Mouse (Mus musculus) adrenal gland, adult 8-10 months (tissue): ENCODE data around the gene Ptdss2. TPM values are rescaled to one million over a fixed set of nuclear protein-coding genes. Genes with fewer than 3 reads are reported as not detected.

Experiments used
- DNase-seq: peaks from one replicate; pipeline ENCODE4 v3.0.0; 2022
- total RNA-seq, 4 experiments: library from RNA; stranded (reverse); gene quantifications; 2 replicates each; pipeline ENCODE4 v1.2.4; 2022

Ptdss2 gene
- total RNA-seq, 4 experiments from 2014 or later: 36.4 to 46.7 (median 43.0) TPM

GRCm38 (mm10) chr7:141122689-141123516 lies 721 bp downstream of the Ptdss2 start:
- peak; percentile 96 for DNase-seq

- DNase-seq: no peak
These were observed 1.3 kb downstream of the Ptdss2 start for GRCm38 (mm10) chr7:141123517-141123856.

GRCm38 (mm10) chr7:141131024-141131820 lies 9.0 kb downstream of the Ptdss2 start:
- peak; percentile 86 for DNase-seq

- DNase-seq: no peak
These were observed 9.9 kb downstream of the Ptdss2 start for GRCm38 (mm10) chr7:141131904-141132755.

- DNase-seq: no peak
These were observed 19.1 kb downstream of the Ptdss2 start for GRCm38 (mm10) chr7:141141326-141141725.

- DNase-seq: no peak
These were observed 20.9 kb downstream of the Ptdss2 start for GRCm38 (mm10) chr7:141143112-141143511.

- DNase-seq: peak; percentile 51
These were observed 21.7 kb downstream of the Ptdss2 start for GRCm38 (mm10) chr7:141143861-141144260.

- DNase-seq: no peak
These were observed 22.5 kb downstream of the Ptdss2 start for GRCm38 (mm10) chr7:141144650-141145049.

GRCm38 (mm10) chr7:141145403-141145802 lies 23.2 kb downstream of the Ptdss2 start:
- no peak for DNase-seq

GRCm38 (mm10) chr7:141146043-141146595 lies 23.9 kb downstream of the Ptdss2 start:
- no peak for DNase-seq

GRCm38 (mm10) chr7:141147044-141147443 lies 24.9 kb downstream of the Ptdss2 start:
- DNase-seq: no peak

- no peak for DNase-seq
These were observed 26.5 kb downstream of the Ptdss2 start for GRCm38 (mm10) chr7:141148639-141149038.

GRCm38 (mm10) chr7:141155362-141155761 lies 33.2 kb downstream of the Ptdss2 start:
- DNase-seq: no peak

GRCm38 (mm10) chr7:141164397-141164796 lies 42.2 kb downstream of the Ptdss2 start:
- no peak for DNase-seq

- DNase-seq: peak; percentile 68
These were observed 42.7 kb downstream of the Ptdss2 start for GRCm38 (mm10) chr7:141164850-141165249.

GRCm38 (mm10) chr7:141167901-141168517 lies 45.8 kb downstream of the Ptdss2 start:
- peak; percentile 82 for DNase-seq

GRCm38 (mm10) chr7:141168518-141168953 lies 46.4 kb downstream of the Ptdss2 start:
- peak; percentile 81 for DNase-seq

GRCm38 (mm10) chr7:141169300-141169699 lies 47.1 kb downstream of the Ptdss2 start:
- no peak for DNase-seq

- no peak for DNase-seq
These were observed 47.7 kb downstream of the Ptdss2 start for GRCm38 (mm10) chr7:141169866-141170265.

- DNase-seq: peak; percentile 90
These were observed 50.2 kb downstream of the Ptdss2 start, which contains the start of gene Rnh1 for GRCm38 (mm10) chr7:141172116-141173006. Gene Rnh1 (minus strand): TSS chr7:141172857.
